ENCODE assay signal across 13 mouse cellular contexts in genomic region chr4:87695811-87696210, GRCm38 (mm10).
"Had no signal": no experiment of that assay in that cellular context is flagged by ENCODE, and none has a peak within 500 bp of the region (broad histone marks: within the 10 kb centered on the region; RNA-seq: fewer than 3 reads in every experiment).

No protein-coding gene starts in this region.

- DNase-seq: kidney, postnatal 36 days; layer of hippocampus, adult 9-11 months; layer of hippocampus, postnatal 36 days; lung, adult 18-20 months; right cerebral cortex, adult 18-20 months; right cerebral cortex, postnatal 25 days; thymus, postnatal 36 days had no signal

- H3K27me3 ChIP-seq: limb, embryonic 13.5 days; midbrain, embryonic 12.5 days; neural tube, embryonic 15.5 days had no signal

- H3K27ac ChIP-seq: kidney, postnatal 0 days; limb, embryonic 13.5 days; liver, embryonic 14.5 days; midbrain, embryonic 12.5 days; neural tube, embryonic 15.5 days had no signal

- H3K9me3 ChIP-seq: limb, embryonic 13.5 days; midbrain, embryonic 12.5 days; neural tube, embryonic 15.5 days had no signal

- H3K4me3 ChIP-seq: limb, embryonic 13.5 days; midbrain, embryonic 12.5 days; myocyte; neural tube, embryonic 15.5 days had no signal

- H3K36me3 ChIP-seq: limb, embryonic 13.5 days; midbrain, embryonic 12.5 days; neural tube, embryonic 15.5 days had no signal

- H3K4me2 ChIP-seq: limb, embryonic 13.5 days; midbrain, embryonic 12.5 days; neural tube, embryonic 15.5 days had no signal

- H3K4me1 ChIP-seq: neural tube, embryonic 15.5 days had no signal

- H3K9ac ChIP-seq: limb, embryonic 13.5 days; liver, embryonic 14.5 days; midbrain, embryonic 12.5 days; neural tube, embryonic 15.5 days had no signal
